Mouse (Mus musculus) ES-E14 (cell line): ENCODE data around the gene Agap1. TPM values are rescaled to one million over a fixed set of nuclear protein-coding genes. Genes with fewer than 3 reads are reported as not detected.

Experiments used
- DNase-seq: peaks from one replicate; pipeline ENCODE4 v3.0.0-alpha.2; 2013; ENCODE audit warnings: low read depth, low spot score
- H3K27ac ChIP-seq: 2 replicates; pipeline ENCODE4 v1.5.1; 2012; ENCODE audit warnings: low read depth, mild to moderate bottlenecking, low read length, moderate library complexity, mixed read lengths; ENCODE audit not compliant: poor library complexity, insufficient read depth, severe bottlenecking
- H3K36me3 ChIP-seq: 2 replicates; pipeline ENCODE4 v1.6.1; 2012; ENCODE audit warnings: mild to moderate bottlenecking, low read length, moderate library complexity, mixed read lengths; ENCODE audit not compliant: control insufficient read depth, poor library complexity, insufficient read depth, severe bottlenecking
- H3K4me1 ChIP-seq, 2 experiments: fragments of 150-350 bp in 1 of 2; sonication (generic) in 1 of 2; 2 replicates each; pipeline ENCODE4 v1.6.1; 2012; ENCODE audit warnings: low read length in 2 of 2, mild to moderate bottlenecking in 1 of 2, mixed read lengths in 1 of 2; ENCODE audit not compliant: control insufficient read depth in 2 of 2, insufficient read depth in 2 of 2, poor library complexity in 1 of 2
- H3K4me3 ChIP-seq, 2 experiments: fragments of 150-350 bp in 1 of 2; sonication (generic) in 1 of 2; 2 replicates each; pipeline ENCODE4 v1.5.1; 2012; ENCODE audit warnings: low read length in 2 of 2, low read depth in 1 of 2, mild to moderate bottlenecking in 1 of 2, mixed read lengths in 1 of 2; ENCODE audit not compliant: insufficient read depth in 1 of 2, poor library complexity in 1 of 2, severe bottlenecking in 1 of 2
- H3K9ac ChIP-seq: 2 replicates; pipeline ENCODE4 v1.6.1; 2012; ENCODE audit warnings: low read depth, mild to moderate bottlenecking, low read length, mixed read lengths; ENCODE audit not compliant: poor library complexity, insufficient read depth, severe bottlenecking
- H3K9me3 ChIP-seq: fragments of 150-350 bp; sonication (generic); 2 replicates; pipeline ENCODE4 v1.6.1; 2012; ENCODE audit warnings: low read depth, mild to moderate bottlenecking, low read length; ENCODE audit not compliant: control insufficient read depth, insufficient read depth
- CHD2 ChIP-seq: IDR thresholded peaks from 2 replicates; pipeline ENCODE4 v1.6.1; 2014; ENCODE audit warnings: mild to moderate bottlenecking, low read depth, low read length, inconsistent platforms
- HCFC1 ChIP-seq: IDR thresholded peaks from 2 replicates; pipeline ENCODE4 v1.6.1; 2012; ENCODE audit warnings: low read length, inconsistent platforms, borderline replicate concordance; ENCODE audit not compliant: insufficient read depth
- MAFK ChIP-seq: IDR thresholded peaks from 2 replicates; pipeline ENCODE4 v1.6.1; 2014; ENCODE audit warnings: mild to moderate bottlenecking, low read depth, low read length, inconsistent platforms; ENCODE audit not compliant: insufficient read depth
- ZC3H11A ChIP-seq: IDR thresholded peaks from 2 replicates; pipeline ENCODE4 v1.6.1; 2012; ENCODE audit warnings: low read depth, mild to moderate bottlenecking, inconsistent platforms, low read length, borderline replicate concordance
- ZNF384 ChIP-seq: IDR thresholded peaks from 2 replicates; pipeline ENCODE4 v1.6.1; 2012; ENCODE audit warnings: low read depth, low read length, inconsistent platforms
- in situ Hi-C, 2 experiments: fragments of 600-800 bp; cut with MboI; formaldehyde crosslinking; loops; one replicate each; pipeline ENCODE4 v1.15.1; 2025; ENCODE audit warnings: low sequenced_read_pairs in 2 of 2, inconsistent platforms in 1 of 2; ENCODE audit not compliant: unreplicated experiment in 2 of 2
- total RNA-seq: library from RNA; depleted of rRNA; stranded (reverse); fragments of 300-350 nt; gene quantifications from 2 replicates; pipeline ENCODE4 v1.2.3, GENCODE M21; 2012

Gene Agap1
- total RNA-seq, 1 experiment, result 19.8 TPM

GRCm38 (mm10) chr1:89538163-89538946 lies 83.7 kb downstream of the Agap1 start:
- no peak for TF ChIP-seq ZNF384
- TF ChIP-seq MAFK, result no peak
- no peak for TF ChIP-seq HCFC1
- TF ChIP-seq CHD2, result no peak
- no peak for TF ChIP-seq ZC3H11A
- DNase-seq, result no peak
- Histone ChIP-seq H3K36me3 (no peaks in the 10 kb centered on the region), H3K4me3 (no peak overlapping the region), H3K9ac (no peak overlapping the region), H3K9me3 (no peaks in the 10 kb centered on the region), H3K27ac (no peak overlapping the region), H3K4me1 (peaks cover 0 to 10% of the 10 kb centered on the region in 2 experiments; a peak in 2 of 4 replicates)
- in situ Hi-C loops, result no loop called here

- in situ Hi-C loops, result no loop called here
- Histone ChIP-seq H3K4me1 (peaks cover 0 to 10% of the 10 kb centered on the region in 2 experiments; a peak in 2 of 4 replicates), H3K36me3 (no peaks in the 10 kb centered on the region), H3K9ac (no peak overlapping the region), H3K4me3 (no peak overlapping the region), H3K9me3 (no peaks in the 10 kb centered on the region), H3K27ac (no peak overlapping the region)
- no peak for DNase-seq
- TF ChIP-seq ZNF384 (no peak), MAFK (no peak), CHD2 (no peak), HCFC1 (no peak), ZC3H11A (no peak)
These were observed 84.5 kb downstream of the Agap1 start for GRCm38 (mm10) chr1:89539127-89539526.

- peaks cover 0 to 10% of the 10 kb centered on the region in 2 experiments; a peak in 2 of 4 replicates for H3K4me1 ChIP-seq
- H3K9me3 ChIP-seq, result no peaks in the 10 kb centered on the region
- no peaks in the 10 kb centered on the region for H3K36me3 ChIP-seq
- DNase-seq, result no peak
- TF ChIP-seq ZC3H11A (no peak), ZNF384 (no peak), HCFC1 (no peak), MAFK (no peak), CHD2 (no peak)
- H3K27ac ChIP-seq, result no peak overlapping the region
- H3K4me3 ChIP-seq, result no peak overlapping the region
- no peak overlapping the region for H3K9ac ChIP-seq
- in situ Hi-C loops, result no loop called here
These were observed 86.5 kb downstream of the Agap1 start for GRCm38 (mm10) chr1:89541151-89541550.

GRCm38 (mm10) chr1:89542464-89542863 lies 87.9 kb downstream of the Agap1 start:
- H3K9ac ChIP-seq, result no peak overlapping the region
- no peak for DNase-seq
- H3K36me3 ChIP-seq, result no peaks in the 10 kb centered on the region
- in situ Hi-C loops, result no loop called here
- H3K9me3 ChIP-seq, result no peaks in the 10 kb centered on the region
- H3K27ac ChIP-seq, result no peak overlapping the region
- peaks cover 0 to 13% of the 10 kb centered on the region in 2 experiments; a peak in 2 of 4 replicates for H3K4me1 ChIP-seq
- TF ChIP-seq HCFC1 (no peak), CHD2 (no peak), ZNF384 (no peak), MAFK (no peak), ZC3H11A (no peak)
- H3K4me3 ChIP-seq, result no peak overlapping the region
